Mouse (Mus musculus) kidney, postnatal 4 days (tissue): Measurements from ENCODE around the gene Hmg20b.
A peak's percentile ranks its signal among the peaks of the same experiment; 100 is the strongest.

ENCODE experiments used
- DNase-seq, 2 experiments: peaks; one replicate each; pipeline ENCODE4 v3.0.0; 2021; ENCODE audit warnings: mixed read lengths in 2 of 2

Gene Hmg20b

DNA sequence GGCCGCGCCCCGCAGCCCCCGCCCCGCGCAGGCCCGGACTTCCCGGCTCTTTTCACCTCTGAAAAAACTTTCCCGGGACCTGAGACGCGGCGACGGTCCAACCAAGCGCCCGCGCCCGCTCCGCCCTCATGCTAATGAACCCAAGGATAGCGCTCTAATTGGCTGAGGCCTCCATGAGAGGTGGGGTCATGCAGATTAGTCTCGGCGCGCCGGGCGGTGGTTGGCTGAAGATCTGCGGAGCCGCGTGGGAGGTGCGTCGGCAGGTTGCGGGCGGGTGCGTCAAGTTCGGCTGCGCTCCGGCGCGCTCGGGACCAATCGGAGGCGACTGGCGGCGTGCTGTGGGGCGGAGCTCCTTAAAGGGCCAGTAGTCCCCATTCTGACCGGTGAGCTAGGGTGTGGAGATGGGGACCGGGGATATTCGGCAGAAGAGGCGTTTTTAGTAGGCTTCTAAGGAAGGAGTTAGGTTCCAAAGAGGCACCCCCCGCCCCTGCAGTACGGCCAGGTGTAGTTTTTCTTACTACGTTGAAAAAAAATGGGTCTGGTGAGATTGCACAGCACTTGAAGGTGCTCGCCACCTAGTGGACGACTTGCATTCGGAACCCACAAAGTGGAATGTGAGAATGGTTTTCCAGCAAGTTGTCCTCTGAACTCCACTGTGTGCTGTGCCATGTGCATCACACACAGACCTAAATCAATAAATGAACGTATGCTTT is at the start of gene Hmg20b:
Gene Hmg20b, minus strand, starts transcription at position 130 of the 713 bp plus-strand sequence.
- peak; percentile 99 to 100 for DNase-seq

- no peak for DNase-seq
These were observed 49.6 kb upstream of the Hmg20b start for GRCm38 (mm10) chr10:81399798-81400308.

DNA sequence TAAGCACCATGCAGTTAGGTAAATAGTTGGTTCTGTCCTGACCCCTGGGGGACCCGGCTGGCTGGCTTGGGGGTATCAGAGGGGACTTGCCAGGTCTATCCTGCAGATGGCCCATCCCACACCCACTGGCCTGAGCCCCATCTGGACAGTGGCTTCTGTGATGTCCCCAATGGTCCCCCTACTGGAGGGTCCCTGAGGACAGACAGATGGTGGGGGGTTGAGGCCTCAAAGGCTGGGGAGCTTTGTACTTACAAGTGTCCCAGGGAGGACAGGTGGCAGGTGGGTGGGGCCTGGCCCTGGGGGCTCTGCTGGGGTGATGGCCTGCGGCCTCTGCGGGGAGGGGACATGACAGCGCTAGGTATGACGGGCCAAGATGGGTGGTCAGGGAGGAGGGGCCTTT is 49.0 kb upstream of the Hmg20b start:
- DNase-seq: no peak

DNA sequence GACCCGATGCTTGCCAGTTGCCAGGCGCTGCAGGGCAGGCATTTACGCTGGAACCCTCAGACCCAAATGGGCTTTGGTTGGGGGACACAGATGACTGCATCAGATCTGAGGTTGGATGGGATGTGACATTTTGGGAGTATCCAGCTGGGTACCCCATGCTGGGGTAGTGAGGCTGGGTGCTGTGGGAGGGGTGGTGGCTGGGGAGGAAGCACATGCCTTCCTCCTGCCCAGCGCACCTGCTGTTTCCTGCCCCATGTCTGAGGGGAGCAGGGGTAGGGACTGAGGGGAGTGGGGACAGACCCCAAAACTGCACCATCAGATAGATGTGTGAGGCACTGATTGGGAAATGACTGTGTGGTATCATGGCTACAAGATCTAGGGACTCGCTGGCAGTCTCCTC is 46.5 kb upstream of the Hmg20b start:
- no peak for DNase-seq

- DNase-seq: no peak
These were observed 45.6 kb upstream of the Hmg20b start for GRCm38 (mm10) chr10:81395865-81396264.

DNA sequence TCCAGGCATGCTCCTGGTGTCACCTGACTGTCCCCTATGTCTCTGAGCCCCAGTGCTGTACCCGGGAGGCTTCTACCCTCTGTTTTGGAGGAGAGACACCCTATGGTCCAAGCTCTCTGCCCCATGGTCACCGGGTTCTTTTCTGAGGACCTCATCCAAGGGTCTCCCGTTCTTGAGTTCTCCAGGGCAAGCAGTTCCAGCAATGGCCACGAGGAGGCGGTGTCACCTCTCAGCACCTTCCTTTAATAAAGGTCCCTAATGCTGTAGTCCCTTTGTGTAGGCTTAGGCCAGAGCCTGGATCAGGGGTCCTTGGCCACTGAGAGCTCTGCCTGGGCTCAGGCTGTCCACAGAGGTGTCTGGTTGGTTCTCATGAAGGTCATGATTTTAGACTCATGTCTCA is 44.8 kb upstream of the Hmg20b start:
- DNase-seq: peak; percentile 91

DNA sequence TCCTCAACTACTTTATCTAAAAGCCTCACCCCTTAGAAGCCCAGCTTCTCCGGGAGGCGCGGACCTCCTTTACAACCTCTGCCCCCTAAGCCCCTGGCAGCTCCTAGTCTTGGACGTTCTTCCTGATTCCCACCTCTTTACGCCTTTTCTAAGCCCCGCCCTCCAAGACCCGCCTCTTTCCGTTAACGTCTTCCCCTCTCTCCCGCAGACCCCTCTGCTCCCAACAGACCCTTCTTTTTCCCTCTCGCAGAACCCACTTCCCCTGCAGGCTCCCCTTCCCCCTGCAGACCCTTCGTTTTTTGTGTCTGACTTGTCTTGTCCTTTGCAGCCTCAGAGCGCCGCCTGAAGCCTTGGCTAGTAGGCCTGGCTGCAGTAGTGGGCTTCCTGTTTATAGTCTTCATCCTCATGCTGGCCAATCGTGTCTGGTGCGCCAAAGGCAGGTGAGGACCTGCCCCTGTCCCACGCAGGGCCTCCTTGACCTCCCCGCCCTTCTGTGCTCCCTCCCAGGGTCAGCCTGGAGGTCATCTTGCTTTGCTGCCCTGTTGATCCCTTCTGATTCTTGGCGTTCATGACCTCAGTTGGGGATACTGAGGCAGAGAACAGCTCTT is 43.3 kb upstream of the Hmg20b start:
- DNase-seq: peak; percentile 63 to 73

- peak in 1 of 2 experiments; percentile 71 for DNase-seq
These were observed 42.5 kb upstream of the Hmg20b start, which contains the start of gene Smim24 for GRCm38 (mm10) chr10:81392781-81393185. Gene Smim24, plus strand, starts transcription at chr10:81393051.

GRCm38 (mm10) chr10:81392270-81392669 is 42.0 kb upstream of the Hmg20b start:
- DNase-seq: no peak

GRCm38 (mm10) chr10:81390678-81390965 is 40.3 kb upstream of the Hmg20b start:
- DNase-seq: no peak

- DNase-seq: peak; percentile 86 to 89
These were observed 39.8 kb upstream of the Hmg20b start for GRCm38 (mm10) chr10:81389801-81390677.

- DNase-seq: peak in 1 of 2 experiments; percentile 66
These were observed 39.1 kb upstream of the Hmg20b start for GRCm38 (mm10) chr10:81389373-81389772.

GRCm38 (mm10) chr10:81388505-81389055 is 38.3 kb upstream of the Hmg20b start, which contains the start of gene Gm48552:
Gene Gm48552, plus strand, starts transcription at chr10:81389005.
- DNase-seq: no peak

DNA sequence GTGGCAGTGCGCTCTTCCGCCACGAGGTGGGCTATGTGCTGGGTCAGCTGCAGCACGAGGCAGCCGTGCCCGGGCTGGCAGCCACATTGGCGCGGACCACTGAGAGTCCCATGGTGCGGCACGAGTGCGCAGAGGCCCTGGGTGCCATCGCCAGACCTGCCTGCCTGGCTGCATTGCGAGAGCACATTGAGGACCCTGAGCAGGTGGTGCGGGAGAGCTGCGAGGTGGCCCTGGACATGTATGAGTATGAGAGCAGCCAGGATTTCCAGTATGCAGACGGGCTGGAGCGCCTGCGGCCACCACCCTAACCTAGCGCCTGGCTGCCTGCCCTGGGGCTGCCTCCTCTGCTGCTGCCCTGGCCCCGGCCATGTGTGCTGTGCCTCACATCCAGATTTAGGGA is 37.4 kb upstream of the Hmg20b start:
- no peak for DNase-seq

GRCm38 (mm10) chr10:81385603-81386306 is 35.5 kb upstream of the Hmg20b start:
- DNase-seq: no peak

GRCm38 (mm10) chr10:81384605-81384982 is 34.3 kb upstream of the Hmg20b start:
- DNase-seq: no peak

DNA sequence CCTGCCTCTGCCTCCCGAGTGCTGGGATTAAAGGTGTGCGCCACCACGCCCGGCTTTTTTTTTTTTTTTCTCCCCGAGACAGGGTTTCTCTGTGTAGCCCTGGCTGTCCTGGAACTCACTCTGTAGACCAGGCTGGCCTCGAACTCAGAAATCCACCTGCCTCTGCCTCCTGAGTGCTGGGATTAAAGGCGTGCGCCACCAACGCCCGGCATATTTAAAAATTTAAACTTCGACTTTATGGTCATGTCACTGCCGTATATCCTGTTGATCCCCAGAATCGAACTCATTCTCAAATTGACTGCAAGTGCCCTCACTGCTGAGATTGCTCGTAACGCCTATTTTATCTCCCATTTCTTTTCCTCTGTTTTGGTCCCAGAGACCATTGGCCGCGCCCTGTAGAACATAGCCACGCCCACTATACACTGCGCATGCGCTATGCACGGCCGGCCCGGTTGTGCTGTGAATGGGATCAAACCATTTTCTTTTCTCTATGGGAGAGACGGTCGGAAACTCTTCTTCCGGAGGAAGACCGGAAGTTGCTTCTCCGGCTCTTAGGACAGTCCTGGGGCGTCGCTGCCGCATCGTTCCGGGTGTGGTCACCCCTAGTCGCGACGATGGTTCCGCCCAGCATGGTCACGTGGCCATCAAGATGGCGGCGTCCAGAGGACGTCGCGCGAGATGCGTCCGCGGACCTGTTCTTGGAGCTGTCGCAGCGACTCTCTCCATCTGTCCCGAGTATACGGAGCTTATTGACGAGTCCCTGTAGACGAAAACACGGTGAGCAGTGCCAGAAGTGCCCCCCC is 33.7 kb upstream of the Hmg20b start, which contains the start of the genes Dohh and Gm48551:
Gene Dohh, plus strand, starts transcription at position 627 of the 803 bp plus-strand sequence.
Gene Gm48551, plus strand, starts transcription at position 665 of the 803 bp plus-strand sequence.
- DNase-seq: peak; percentile 100

- peak; percentile 46 to 57 for DNase-seq
These were observed 31.8 kb upstream of the Hmg20b start for GRCm38 (mm10) chr10:81382039-81382438.

- no peak for DNase-seq
These were observed 29.6 kb upstream of the Hmg20b start for GRCm38 (mm10) chr10:81379809-81380378.

- no peak for DNase-seq
These were observed 28.9 kb upstream of the Hmg20b start for GRCm38 (mm10) chr10:81379183-81379553.
